Mouse (Mus musculus): ENCODE measurements around the gene Hacd1.
"Not testable (repeated sequence)": the region's sequence is repeated elsewhere in the genome, so short reads cannot be mapped to it uniquely, and the experiment has no call there.

Gene Hacd1

GRCm38 (mm10) chr2:14055566-14056331, at the start of gene Hacd1:
Gene Hacd1, minus strand, starts transcription at chr2:14056135.
- DNase-seq (ENCODE audit: low spot score in 2 of 2), result peak; percentile 79 to 94

- DNase-seq (ENCODE audit: low spot score in 2 of 2), result no peak
Measured at GRCm38 (mm10) chr2:14103924-14104323, 48.0 kb upstream of the Hacd1 start.

GRCm38 (mm10) chr2:14102603-14103002, 46.7 kb upstream of the Hacd1 start:
- no peak for DNase-seq (ENCODE audit: low spot score in 2 of 2)

GRCm38 (mm10) chr2:14100533-14100932, 44.6 kb upstream of the Hacd1 start:
- no peak for DNase-seq (ENCODE audit: low spot score in 2 of 2)

GRCm38 (mm10) chr2:14078527-14078926, 22.6 kb upstream of the Hacd1 start:
- not testable (repeated sequence) for DNase-seq (ENCODE audit: low spot score in 2 of 2)

- no peak for DNase-seq (ENCODE audit: low spot score in 2 of 2)
Measured at GRCm38 (mm10) chr2:14074221-14074901, 18.4 kb upstream of the Hacd1 start.

- peak; percentile 83 to 87 for DNase-seq (ENCODE audit: low spot score in 2 of 2)
Measured at GRCm38 (mm10) chr2:14073362-14074220, 17.7 kb upstream of the Hacd1 start, which contains the start of gene Stam. Gene Stam, plus strand, starts transcription at chr2:14074098.

GRCm38 (mm10) chr2:14073008-14073361, 17.1 kb upstream of the Hacd1 start:
- DNase-seq (ENCODE audit: low spot score in 2 of 2), result no peak

GRCm38 (mm10) chr2:14070466-14070865, 14.5 kb upstream of the Hacd1 start:
- no peak for DNase-seq (ENCODE audit: low spot score in 2 of 2)

GRCm38 (mm10) chr2:14069027-14069426, 13.1 kb upstream of the Hacd1 start:
- no peak for DNase-seq (ENCODE audit: low spot score in 2 of 2)

- DNase-seq (ENCODE audit: low spot score in 2 of 2), result no peak
Measured at GRCm38 (mm10) chr2:14065704-14066650, 10.0 kb upstream of the Hacd1 start.

- DNase-seq (ENCODE audit: low spot score in 2 of 2), result peak; percentile 59 to 87
Measured at GRCm38 (mm10) chr2:14055168-14055565, 768 bp downstream of the Hacd1 start.

GRCm38 (mm10) chr2:14054716-14055115, 1.2 kb downstream of the Hacd1 start:
- DNase-seq (ENCODE audit: low spot score in 2 of 2), result no peak

GRCm38 (mm10) chr2:14054163-14054562, 1.8 kb downstream of the Hacd1 start:
- DNase-seq (ENCODE audit: low spot score in 2 of 2), result no peak

- no peak for DNase-seq (ENCODE audit: low spot score in 2 of 2)
Measured at GRCm38 (mm10) chr2:14053618-14054017, 2.3 kb downstream of the Hacd1 start.

- no peak for DNase-seq (ENCODE audit: low spot score in 2 of 2)
Measured at GRCm38 (mm10) chr2:14048808-14049207, 7.1 kb downstream of the Hacd1 start.

- peak; percentile 32 to 63 for DNase-seq (ENCODE audit: low spot score in 2 of 2)
Measured at GRCm38 (mm10) chr2:14048381-14048780, 7.6 kb downstream of the Hacd1 start.

GRCm38 (mm10) chr2:14043577-14044170, 12.3 kb downstream of the Hacd1 start:
- no peak for DNase-seq (ENCODE audit: low spot score in 2 of 2)

- DNase-seq (ENCODE audit: low spot score in 2 of 2), result no peak
Measured at GRCm38 (mm10) chr2:14043011-14043410, 12.9 kb downstream of the Hacd1 start.

- DNase-seq (ENCODE audit: low spot score in 2 of 2), result no peak
Measured at GRCm38 (mm10) chr2:14041249-14041648, 14.7 kb downstream of the Hacd1 start.

GRCm38 (mm10) chr2:14019228-14019627, 36.7 kb downstream of the Hacd1 start:
- DNase-seq (ENCODE audit: low spot score in 2 of 2), result no peak
